Mouse (Mus musculus) heart, embryonic 14.5 days (tissue): ENCODE data around the gene Slc16a13. TPM values are rescaled to one million over a fixed set of nuclear protein-coding genes. Genes with fewer than 3 reads are reported as not detected.

Source experiments
- ATAC-seq: fragments of 200-750 bp; cut with Nextera tagmentation; 2 replicates; pipeline ENCODE4 v1.8.0; 2017; ENCODE audit warnings: low read depth, moderate TSS enrichment; ENCODE audit not compliant: insufficient number of reproducible peaks, insufficient read depth, low FRiP score
- H3K27ac ChIP-seq, 2 experiments: fragments of 200-500 bp in 1 of 2; fragments of 300-500 bp in 1 of 2; sonication (generic) in 1 of 2; replicated peaks in 1 of 2; 2 replicates each; pipeline ENCODE4 v1.5.1; 2012 to 2014; ENCODE audit warnings: low read depth in 2 of 2, low read length in 2 of 2, control low read depth in 1 of 2, mild to moderate bottlenecking in 1 of 2, mixed read lengths in 1 of 2; ENCODE audit not compliant: control insufficient read depth in 1 of 2, insufficient read depth in 1 of 2
- H3K27me3 ChIP-seq: fragments of 300-500 bp; sonication (generic); 2 replicates; pipeline ENCODE4 v1.6.1; 2014; ENCODE audit warnings: mild to moderate bottlenecking, low read length, control low read depth; ENCODE audit not compliant: control insufficient read depth, insufficient read depth
- H3K36me3 ChIP-seq: fragments of 300-500 bp; sonication (generic); 2 replicates; pipeline ENCODE4 v1.6.1; 2014; ENCODE audit warnings: mild to moderate bottlenecking, control low read depth, low read length, mixed read lengths; ENCODE audit not compliant: control insufficient read depth, insufficient read depth
- H3K4me1 ChIP-seq, 2 experiments: fragments of 200-500 bp in 1 of 2; fragments of 300-500 bp in 1 of 2; sonication (generic) in 1 of 2; 2 replicates each; pipeline ENCODE4 v1.6.1; 2012 to 2014; ENCODE audit warnings: low read length in 2 of 2, control low read depth in 1 of 2, mixed read lengths in 1 of 2; ENCODE audit not compliant: control insufficient read depth in 2 of 2, insufficient read depth in 2 of 2
- H3K4me2 ChIP-seq: fragments of 300-500 bp; sonication (generic); 2 replicates; pipeline ENCODE4 v1.6.1; 2014; ENCODE audit warnings: mild to moderate bottlenecking, low read length
- H3K4me3 ChIP-seq, 2 experiments: fragments of 200-500 bp in 1 of 2; fragments of 300-500 bp in 1 of 2; sonication (generic) in 1 of 2; 2 replicates each; pipeline ENCODE4 v1.5.1; 2012 to 2014; ENCODE audit warnings: low read length in 2 of 2, mild to moderate bottlenecking in 2 of 2, control low read depth in 1 of 2, low read depth in 1 of 2, moderate library complexity in 1 of 2; ENCODE audit not compliant: control insufficient read depth in 1 of 2, insufficient read depth in 1 of 2
- H3K9ac ChIP-seq: fragments of 300-500 bp; sonication (generic); 2 replicates; pipeline ENCODE4 v1.6.1; 2014; ENCODE audit warnings: mild to moderate bottlenecking, low read length
- H3K9me3 ChIP-seq: fragments of 300-500 bp; sonication (generic); 2 replicates; pipeline ENCODE4 v1.6.1; 2016; ENCODE audit warnings: low read length, control low read depth; ENCODE audit not compliant: control insufficient read depth
- WGBS: fragments of 180-500 bp; shearing (Covaris S2); extraction: QIAGEN DNeasy Blood & Tissue Kit; methylation state at CpG from one replicate; pipeline ENCODE4 v1.1.7; 2014; 5-methylcytosine and 5-hydroxymethylcytosine counted together
- polyA plus RNA-seq: library from polyadenylated mRNA; unstranded; fragments of >200 nt; fragmentation: Nextera tagmentation; extraction: Ambion mirVana; gene quantifications from 2 replicates; pipeline ENCODE4 v1.2.1, GENCODE M21; 2014

Slc16a13 gene
- polyA plus RNA-seq, 1 experiment from 2014 or later = 6.4 TPM

DNA sequence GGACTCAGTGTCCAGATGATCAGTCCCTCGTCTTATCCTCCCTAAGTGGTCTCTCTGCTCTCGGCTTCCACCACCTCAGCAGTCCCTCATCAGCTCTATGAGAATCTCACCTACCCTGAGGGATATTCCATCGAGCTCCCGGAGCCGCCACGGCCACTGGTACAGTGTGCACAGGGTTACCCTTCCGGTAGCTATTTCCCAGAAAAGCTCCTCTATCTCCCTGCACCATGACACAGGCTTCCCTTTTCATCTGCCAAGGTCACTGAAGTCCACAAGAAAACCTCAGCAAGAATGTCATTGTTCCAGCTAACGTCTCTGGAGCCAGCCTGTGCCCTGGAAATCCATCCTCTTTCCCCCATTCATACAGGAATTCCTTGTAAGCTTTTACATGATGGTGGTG is 31.0 kb upstream of the Slc16a13 start:
- Histone ChIP-seq H3K4me2 (no peak overlapping the region), H3K9me3 (0 out of 2 replicates have a peak, but pooled peaks cover 2% of the 10 kb centered on the region), H3K4me3 (no peak overlapping the region), H3K36me3 (no peaks in the 10 kb centered on the region), H3K27me3 (peaks cover 43% of the 10 kb centered on the region), H3K9ac (no peak overlapping the region), H3K4me1 (peaks cover 5 to 8% of the 10 kb centered on the region in 2 experiments; a peak in 3 of 4 replicates), H3K27ac (no peak overlapping the region)
- ATAC-seq = no peak
- WGBS = 54% methylated on average over 8 of the region's 8 CpGs

DNA sequence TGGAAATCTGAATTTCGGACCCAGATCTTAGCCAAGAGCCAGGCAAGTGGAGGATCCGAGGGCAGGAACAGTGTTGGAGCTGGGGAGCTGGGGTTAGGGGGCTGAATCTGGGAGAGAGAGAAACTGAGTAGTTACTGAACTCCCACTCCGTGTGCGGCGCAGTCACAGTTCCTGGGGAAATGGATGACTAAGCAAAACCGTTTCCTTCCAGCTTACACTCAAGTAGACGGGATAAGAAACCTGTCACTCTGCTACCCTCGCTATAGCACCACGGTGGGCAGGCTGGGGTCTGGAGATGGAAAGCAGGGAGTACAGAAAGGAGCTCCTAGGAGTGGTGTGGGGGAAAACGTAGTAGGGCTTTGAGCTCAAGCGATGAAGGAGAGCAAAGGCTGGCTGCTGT is 29.3 kb upstream of the Slc16a13 start:
- Histone ChIP-seq H3K9me3 (no peaks in the 10 kb centered on the region), H3K9ac (no peak overlapping the region), H3K4me1 (peaks cover 5 to 8% of the 10 kb centered on the region in 2 experiments; a peak in 3 of 4 replicates), H3K36me3 (no peaks in the 10 kb centered on the region), H3K27me3 (peaks cover 45% of the 10 kb centered on the region), H3K27ac (no peak overlapping the region), H3K4me3 (no peak overlapping the region), H3K4me2 (no peak overlapping the region)
- no peak for ATAC-seq
- WGBS = 53% methylated on average over 11 of the region's 11 CpGs

DNA sequence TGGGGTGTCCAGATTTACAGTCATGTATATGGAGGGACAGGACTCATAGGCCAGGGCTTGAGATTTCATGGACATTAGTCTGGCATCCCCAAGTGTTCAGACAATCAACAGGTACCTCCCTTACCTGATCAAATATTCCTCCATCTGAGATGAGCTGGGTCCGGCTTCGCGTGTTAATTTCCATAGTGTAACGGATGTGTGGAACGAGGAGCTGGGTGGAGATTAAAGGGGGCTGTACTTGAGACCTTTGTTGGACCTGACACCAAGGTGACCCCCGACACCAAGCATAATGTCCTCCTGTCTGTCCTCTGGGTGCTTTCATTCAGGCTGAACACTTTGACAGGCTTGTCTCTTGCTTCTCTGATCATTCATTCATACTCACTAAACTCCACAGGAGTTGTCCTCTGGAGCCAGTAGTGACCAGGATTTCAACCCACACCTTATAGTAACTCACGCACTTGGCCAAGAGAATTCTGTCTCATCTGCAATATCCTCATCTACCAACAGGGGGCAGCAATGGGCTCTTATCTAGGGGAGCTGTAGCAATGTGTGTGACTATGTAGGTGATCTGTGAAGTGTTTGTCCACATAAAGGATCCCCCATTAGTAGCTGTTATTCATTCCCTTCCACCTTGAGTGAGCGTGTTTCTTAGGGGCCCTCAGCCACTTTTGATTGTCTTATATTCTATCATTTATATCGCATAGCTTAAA is 26.4 kb upstream of the Slc16a13 start:
- Histone ChIP-seq H3K9me3 (no peaks in the 10 kb centered on the region), H3K4me1 (peaks cover 0 to 2% of the 10 kb centered on the region in 2 experiments; a peak in 1 of 4 replicates), H3K27ac (no peak overlapping the region), H3K27me3 (peaks cover 18% of the 10 kb centered on the region), H3K4me3 (no peak overlapping the region), H3K4me2 (no peak overlapping the region), H3K9ac (no peak overlapping the region), H3K36me3 (no peaks in the 10 kb centered on the region)
- 46% methylated on average over 9 of the region's 9 CpGs for WGBS
- ATAC-seq = peak; percentile 15; the same call in 1 of the 2 replicates

DNA sequence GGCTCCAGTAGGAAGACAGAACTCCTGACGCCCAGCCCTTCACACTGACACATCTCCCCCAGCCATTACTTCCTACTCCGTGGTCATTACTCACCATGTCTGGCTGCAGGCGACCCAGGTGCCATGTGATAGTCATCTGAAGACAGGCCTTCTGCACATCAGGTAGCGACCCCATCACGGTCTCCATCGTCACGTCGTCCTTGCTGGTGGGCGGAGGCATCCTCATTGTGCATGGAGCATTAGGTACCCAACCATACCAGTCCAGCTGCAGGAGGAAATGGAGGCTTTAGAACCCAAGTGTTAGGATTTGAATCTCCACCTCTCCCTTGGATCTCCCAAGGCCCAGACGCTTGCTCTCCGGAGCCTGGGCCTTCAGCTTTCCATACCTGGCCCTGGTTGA is 21.7 kb upstream of the Slc16a13 start:
- Histone ChIP-seq H3K9ac (no peak overlapping the region), H3K9me3 (no peaks in the 10 kb centered on the region), H3K4me2 (no peak overlapping the region), H3K4me1 (peaks cover 5 to 12% of the 10 kb centered on the region in 2 experiments), H3K4me3 (no peak overlapping the region), H3K36me3 (no peaks in the 10 kb centered on the region), H3K27me3 (peaks cover 7% of the 10 kb centered on the region; the same call in 1 of the 2 replicates), H3K27ac (no peak overlapping the region)
- no peak for ATAC-seq
- 65% methylated on average over 11 of the region's 11 CpGs for WGBS

DNA sequence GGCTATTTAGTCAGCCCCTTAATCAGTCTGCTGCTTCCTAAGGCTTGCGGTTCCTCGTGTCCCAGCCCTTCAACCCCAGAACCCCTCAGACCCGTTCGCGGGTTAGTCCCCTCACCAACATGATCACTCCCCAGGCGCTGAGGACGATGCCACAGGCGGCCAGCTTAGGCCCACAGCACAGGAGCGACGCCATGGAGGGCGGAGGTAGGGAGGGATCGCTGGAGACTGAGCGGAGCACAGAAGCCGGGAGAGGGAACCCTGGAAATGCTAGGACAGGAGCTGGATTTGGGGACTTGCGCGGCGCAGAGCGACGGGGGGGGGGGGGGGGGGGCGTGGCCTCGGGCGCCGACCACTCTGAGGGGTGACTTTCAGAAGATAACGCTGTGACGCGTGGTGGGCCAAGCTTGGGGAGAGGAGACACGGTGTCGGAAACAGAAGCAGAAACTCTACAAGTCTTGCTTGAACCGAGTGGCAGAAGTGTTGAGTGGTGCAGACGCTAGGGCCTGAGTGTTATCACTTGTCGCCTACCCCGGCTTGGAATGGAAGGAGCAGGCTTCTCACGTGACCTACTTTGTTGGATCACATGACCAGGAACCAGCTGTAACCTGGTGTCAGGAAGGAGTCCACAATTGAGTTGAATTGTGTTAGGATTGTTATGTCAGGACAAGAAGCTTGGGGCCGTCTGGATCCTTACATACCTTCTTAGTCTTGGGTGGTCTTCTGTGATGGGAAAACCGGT is 18.8 kb upstream of the Slc16a13 start, which contains the start of the genes Gm21988 and Rnasek:
TSS of gene Gm21988 (minus strand) at position 290 of the 739 bp plus-strand sequence.
TSS of gene Rnasek (minus strand) at position 302 of the 739 bp plus-strand sequence.
- H3K9ac ChIP-seq = peak within 1 kb of the TSS; percentile 87
- under 1% methylated on average over 29 of the region's 35 CpGs for WGBS

DNA sequence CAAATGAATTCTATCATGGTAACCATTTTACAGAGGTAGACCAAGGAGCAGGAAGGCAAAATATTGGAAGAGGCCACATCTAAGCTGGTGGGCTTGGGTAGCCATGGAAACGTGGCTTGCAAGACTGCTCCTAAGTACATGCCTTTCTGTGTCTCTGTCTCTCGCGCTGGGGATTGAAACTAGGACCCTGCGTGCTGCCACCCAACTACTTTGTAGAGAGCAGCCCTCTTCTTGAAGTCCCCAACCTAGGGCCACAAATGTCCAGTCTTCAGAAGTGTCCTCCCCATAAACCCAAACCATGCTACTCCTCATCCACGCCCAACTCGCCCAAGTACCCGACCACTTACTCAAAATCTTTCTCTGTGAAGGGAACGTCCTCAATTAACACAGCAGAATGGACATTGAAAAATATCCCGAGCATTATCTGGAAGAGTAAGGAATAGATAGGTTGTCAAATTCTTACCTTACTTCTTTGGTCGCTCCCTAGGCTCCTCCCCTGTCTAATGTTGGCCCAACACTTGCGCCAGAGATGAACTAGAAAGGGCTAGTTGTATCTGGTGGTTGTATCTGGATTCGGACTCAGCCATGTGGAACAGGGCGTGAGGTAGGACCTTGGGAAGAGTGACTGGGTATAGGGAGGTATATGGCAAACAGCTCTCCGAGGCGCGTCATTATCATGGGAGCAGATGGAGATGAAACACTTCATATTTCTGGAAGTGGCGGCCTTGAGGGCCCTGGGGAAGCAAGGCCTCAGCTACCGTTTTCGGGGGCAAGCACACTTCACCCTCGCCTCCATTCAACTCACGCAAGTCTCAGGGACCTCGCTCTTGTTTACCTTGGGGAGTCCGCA is 18.0 kb upstream of the Slc16a13 start:
- 12% methylated on average over 23 of the region's 23 CpGs for WGBS
- peaks cover 14% of the 10 kb centered on the region for H3K36me3 ChIP-seq
- peak overlapping the region; percentile 87 for H3K9ac ChIP-seq
- peaks cover 8 to 21% of the 10 kb centered on the region in 2 experiments for H3K4me1 ChIP-seq
- peak overlapping the region; percentile 82 to 89 for H3K27ac ChIP-seq
- peak overlapping the region; percentile 63 to 88 for H3K4me3 ChIP-seq
- H3K4me2 ChIP-seq = peak overlapping the region; percentile 86
- ATAC-seq = no peak
- H3K27me3 ChIP-seq = no peaks in the 10 kb centered on the region
- no peaks in the 10 kb centered on the region for H3K9me3 ChIP-seq

More for the DNA sequence above, 18.8 kb upstream of the Slc16a13 start, which contains the start of the genes Gm21988 and Rnasek:
- Histone ChIP-seq H3K27me3 (no peaks in the 10 kb centered on the region), H3K36me3 (peaks cover 13% of the 10 kb centered on the region), H3K4me1 (peaks cover 8 to 21% of the 10 kb centered on the region in 2 experiments), H3K27ac (peak within 1 kb of the TSS; percentile 89 to 94), H3K4me3 (peak within 1 kb of the TSS; percentile 63 to 88), H3K9me3 (no peaks in the 10 kb centered on the region), H3K4me2 (peak within 1 kb of the TSS; percentile 86)
- ATAC-seq = peak; percentile 45
